Mouse (Mus musculus) kidney, adult 2 months (tissue): ENCODE measurements around the gene Ccnt2. TPM values are rescaled to one million over a fixed set of nuclear protein-coding genes. Genes with fewer than 3 reads are reported as not detected.

ENCODE experiments used
- DNase-seq: peaks from one replicate; pipeline ENCODE4 v3.0.0; 2021
- H3K27ac ChIP-seq: fragments of 200-500 bp; 2 replicates; pipeline ENCODE4 v1.5.1; 2012; ENCODE audit warnings: low read depth, low read length, control low read depth, inconsistent platforms; ENCODE audit not compliant: insufficient read depth
- H3K27me3 ChIP-seq: fragments of 200-500 bp; replicated peaks from 2 replicates; pipeline ENCODE4 v1.6.1; 2012; ENCODE audit warnings: mild to moderate bottlenecking, moderate library complexity, low read length, inconsistent platforms; ENCODE audit not compliant: control insufficient read depth, insufficient read depth
- H3K36me3 ChIP-seq: fragments of 200-500 bp; 2 replicates; pipeline ENCODE4 v1.6.1; 2012; ENCODE audit warnings: mild to moderate bottlenecking, moderate library complexity, low read length, inconsistent platforms; ENCODE audit not compliant: control insufficient read depth, insufficient read depth
- H3K4me1 ChIP-seq: fragments of 200-500 bp; 2 replicates; pipeline ENCODE4 v1.6.1; 2011; ENCODE audit warnings: low read length; ENCODE audit not compliant: control insufficient read depth, insufficient read depth
- H3K4me3 ChIP-seq: fragments of 200-500 bp; 2 replicates; pipeline ENCODE4 v1.5.1; 2011; ENCODE audit warnings: mild to moderate bottlenecking, low read depth, low read length, control low read depth; ENCODE audit not compliant: insufficient read depth
- CTCF ChIP-seq: fragments of 200-500 bp; conservative IDR thresholded peaks from 2 replicates; pipeline ENCODE4 v1.5.1; 2011; ENCODE audit warnings: low read depth, mild to moderate bottlenecking, control low read depth, low read length, moderate library complexity, mixed read lengths; ENCODE audit not compliant: insufficient read depth, insufficient read length
- POLR2A ChIP-seq: fragments of 200-500 bp; IDR thresholded peaks from one replicate; pipeline ENCODE4 v1.6.1; 2011; ENCODE audit warnings: low read depth, low read length, control low read depth
- WGBS: fragments of 180-500 bp; shearing (Covaris S2); methylation state at CpG from one replicate; pipeline ENCODE4 v1.1.7; 2018; 5-methylcytosine and 5-hydroxymethylcytosine counted together
- polyA plus RNA-seq: library from polyadenylated mRNA; depleted of rRNA; stranded (reverse); fragments of >200 nt; gene quantifications from 2 replicates; pipeline ENCODE4 v1.2.3, GENCODE M21; 2012; rRNA removed

Gene Ccnt2
- polyA plus RNA-seq, 1 experiment, result 12.7 TPM

DNA sequence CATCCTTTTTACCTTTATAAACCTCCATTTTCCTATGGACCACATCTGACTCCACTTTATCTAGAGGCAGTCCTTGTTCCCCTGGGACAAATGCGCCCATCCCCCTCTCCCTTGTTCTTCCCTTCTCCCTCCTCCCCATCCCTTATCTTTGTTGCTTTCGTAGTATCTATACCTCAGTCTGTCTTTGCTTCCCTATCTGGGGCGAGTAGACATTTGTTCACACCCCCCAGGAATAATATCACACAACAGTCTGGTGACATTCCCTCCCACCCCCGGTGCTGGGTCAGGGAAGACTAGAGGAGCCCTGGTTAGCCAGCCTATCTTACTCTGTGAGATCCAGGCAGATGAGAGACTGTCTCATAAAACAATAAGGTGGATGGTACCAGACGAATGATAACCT, 71.5 kb downstream of the Ccnt2 start:
- no peak for DNase-seq
- WGBS, result 91% methylated on average over 5 of the region's 5 CpGs
- Histone ChIP-seq H3K4me1 (no peaks in the 10 kb centered on the region), H3K36me3 (no peaks in the 10 kb centered on the region), H3K4me3 (no peak overlapping the region), H3K27ac (no peak overlapping the region), H3K27me3 (no peaks in the 10 kb centered on the region)
- TF ChIP-seq CTCF, result no peak
- no peak for TF ChIP-seq POLR2A

DNA sequence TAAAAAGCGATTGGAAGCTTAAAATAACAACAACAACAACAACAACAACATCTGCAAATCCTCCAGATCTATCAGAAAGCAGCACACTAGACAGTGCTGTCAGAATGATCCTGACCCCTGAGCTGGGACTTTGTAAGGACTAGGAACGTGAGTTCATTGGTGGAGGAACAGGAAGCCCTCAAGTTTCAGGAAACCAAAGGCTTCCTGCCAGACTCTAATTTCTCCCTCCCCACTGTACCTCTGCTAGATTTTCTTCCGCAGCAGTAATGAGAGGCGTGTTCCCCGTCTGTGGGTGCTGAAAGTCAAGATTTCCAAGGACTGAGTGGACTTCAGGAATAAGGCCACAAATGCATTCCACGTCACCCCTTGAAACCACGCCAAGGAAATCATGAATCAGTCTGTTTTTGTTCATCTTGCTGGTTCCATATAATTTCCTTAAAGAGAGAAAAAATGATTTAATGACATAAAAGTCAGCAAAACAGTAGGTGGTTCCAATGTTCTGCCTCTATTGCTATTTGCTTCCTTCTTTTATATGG, 76.2 kb downstream of the Ccnt2 start:
- TF ChIP-seq POLR2A (no peak), CTCF (no peak)
- no peak overlapping the region for H3K27ac ChIP-seq
- no peak overlapping the region for H3K4me3 ChIP-seq
- H3K27me3 ChIP-seq, result no peaks in the 10 kb centered on the region
- no peaks in the 10 kb centered on the region for H3K4me1 ChIP-seq
- WGBS, result 61% methylated on average over 7 of the region's 7 CpGs
- no peaks in the 10 kb centered on the region for H3K36me3 ChIP-seq
- DNase-seq, result no peak

DNA sequence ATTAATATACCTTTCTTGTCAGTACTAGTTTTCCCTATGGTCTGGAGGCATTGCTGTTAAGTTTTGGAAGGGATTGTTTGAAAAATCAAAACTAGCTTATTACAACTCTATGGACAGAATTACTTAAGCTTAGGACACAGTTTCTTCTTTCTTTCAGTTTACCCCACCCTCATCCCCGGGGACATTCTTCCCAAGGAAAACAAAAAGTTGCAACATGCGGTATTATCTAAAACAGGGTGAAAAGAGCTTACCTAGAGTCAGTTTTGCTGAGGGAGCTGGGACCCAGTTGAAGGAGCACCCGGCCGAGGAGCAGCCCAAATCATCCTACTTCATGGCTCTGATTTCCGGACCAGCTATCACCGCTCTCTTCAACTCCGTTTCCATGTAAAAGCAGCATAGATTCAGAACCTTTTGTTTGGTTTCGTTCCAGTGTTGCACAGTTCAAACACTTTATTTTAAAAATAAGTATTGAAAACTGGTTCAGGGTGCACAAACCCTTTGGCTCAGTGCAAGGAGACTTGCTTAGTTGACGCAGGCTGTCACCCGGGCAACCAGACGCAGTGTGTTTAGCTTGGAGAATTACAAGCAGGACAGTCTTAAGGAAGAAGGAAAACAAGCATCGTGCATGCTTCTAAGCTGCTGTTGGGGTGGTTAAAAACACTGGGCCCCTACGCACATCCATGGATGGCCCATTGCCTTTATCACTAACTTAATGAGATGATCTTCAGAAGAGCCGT, 80.7 kb downstream of the Ccnt2 start, which contains the start of gene Map3k19:
Gene Map3k19, minus strand, starts transcription at position 546 of the 737 bp plus-strand sequence.
- TF ChIP-seq CTCF (no peak), POLR2A (no peak)
- DNase-seq, result no peak
- no peak within 1 kb of the TSS for H3K27ac ChIP-seq
- no peaks in the 10 kb centered on the region for H3K36me3 ChIP-seq
- H3K4me3 ChIP-seq, result no peak within 1 kb of the TSS
- no peaks in the 10 kb centered on the region for H3K4me1 ChIP-seq
- no peaks in the 10 kb centered on the region for H3K27me3 ChIP-seq
- 78% methylated on average over 14 of the region's 14 CpGs for WGBS

Other genes with a start within 250 kb of the Ccnt2 start
- gene Tmem163, start 94.6 kb upstream of the Ccnt2 start, polyA plus RNA-seq, result 2.5 TPM in 2 replicates
- 67.8 and 81.0 TPM in 2 replicates for gene Acmsd, start 44.8 kb upstream of the Ccnt2 start, polyA plus RNA-seq
- gene Map3k19, start 80.9 kb downstream of the Ccnt2 start, polyA plus RNA-seq, result 0.05 TPM in 1 of 2 replicates, not detected in the other
- gene Rab3gap1, start 94.6 kb downstream of the Ccnt2 start, polyA plus RNA-seq, result 16.2 and 16.4 TPM in 2 replicates